Mouse (Mus musculus): Measurements from ENCODE around the gene Rergl. TPM values are rescaled to one million over a fixed set of nuclear protein-coding genes. Genes with fewer than 3 reads are reported as not detected.

The Rergl gene
- polyA plus RNA-seq (2012; rRNA removed), result not detected in 2 replicates

GRCm38 (mm10) chr6:139501876-139502275 is at the start of gene Rergl:
Gene Rergl, minus strand, starts transcription at chr6:139501976.

Other genes with a start within 250 kb of the Rergl start
- gene Pik3c2g, start 85.2 kb upstream of the Rergl start, polyA plus RNA-seq (2012; rRNA removed), result 0.14 and 0.20 TPM in 2 replicates

All from central nervous system, embryonic 18 days (tissue).